Mouse (Mus musculus): ENCODE measurements around the gene Gm28053. TPM values are rescaled to one million over a fixed set of nuclear protein-coding genes. Genes with fewer than 3 reads are reported as not detected.
"Not testable (repeated sequence)": the region's sequence is repeated elsewhere in the genome, so short reads cannot be mapped to it uniquely, and the experiment has no call there.

Gm28053 gene
- polyA plus RNA-seq, 1 experiment from 2014 or later = 1.3 TPM

GRCm38 (mm10) chr6:48679701-48680100 lies 38.7 kb upstream of the Gm28053 start:
- Histone ChIP-seq H3K36me3 (ENCODE audit: control insufficient read depth, insufficient read depth, low read length) (no peaks in the 10 kb centered on the region), H3K27ac (ENCODE audit: low read depth, low read length) (no peak overlapping the region), H3K9ac (ENCODE audit: low read length) (no peak overlapping the region), H3K27me3 (ENCODE audit: control insufficient read depth, insufficient read depth, low read length) (no peaks in the 10 kb centered on the region), H3K9me3 (ENCODE audit: control insufficient read depth, low read length) (no peaks in the 10 kb centered on the region), H3K4me1 (ENCODE audit: control insufficient read depth, insufficient read depth, low read length) (no peaks in the 10 kb centered on the region), H3K4me2 (no peak overlapping the region), H3K4me3 (ENCODE audit: low read depth, low read length) (no peak overlapping the region)
- WGBS = 84% methylated on average over 6 of the region's 6 CpGs
- no peak for ATAC-seq (ENCODE audit: low FRiP score)
- no peak for DNase-seq (ENCODE audit: low spot score, missing footprints)

GRCm38 (mm10) chr6:48680421-48680820 lies 38.0 kb upstream of the Gm28053 start:
- Histone ChIP-seq H3K27ac (ENCODE audit: low read depth, low read length) (no peak overlapping the region), H3K4me3 (ENCODE audit: low read depth, low read length) (no peak overlapping the region), H3K9ac (ENCODE audit: low read length) (no peak overlapping the region), H3K9me3 (ENCODE audit: control insufficient read depth, low read length) (no peaks in the 10 kb centered on the region), H3K36me3 (ENCODE audit: control insufficient read depth, insufficient read depth, low read length) (no peaks in the 10 kb centered on the region), H3K4me2 (no peak overlapping the region), H3K27me3 (ENCODE audit: control insufficient read depth, insufficient read depth, low read length) (no peaks in the 10 kb centered on the region), H3K4me1 (ENCODE audit: control insufficient read depth, insufficient read depth, low read length) (no peaks in the 10 kb centered on the region)
- 80% methylated on average over 5 of the region's 5 CpGs for WGBS
- ATAC-seq (ENCODE audit: low FRiP score) = no peak
- DNase-seq (ENCODE audit: low spot score, missing footprints) = no peak

- Histone ChIP-seq H3K4me3 (ENCODE audit: low read depth, low read length) (no peak overlapping the region), H3K9me3 (ENCODE audit: control insufficient read depth, low read length) (no peaks in the 10 kb centered on the region), H3K27ac (ENCODE audit: low read depth, low read length) (no peak overlapping the region), H3K4me2 (no peak overlapping the region), H3K27me3 (ENCODE audit: control insufficient read depth, insufficient read depth, low read length) (no peaks in the 10 kb centered on the region), H3K4me1 (ENCODE audit: control insufficient read depth, insufficient read depth, low read length) (no peaks in the 10 kb centered on the region), H3K9ac (ENCODE audit: low read length) (no peak overlapping the region), H3K36me3 (ENCODE audit: control insufficient read depth, insufficient read depth, low read length) (no peaks in the 10 kb centered on the region)
- WGBS = 78% methylated on average over 3 of the region's 3 CpGs
- no peak for ATAC-seq (ENCODE audit: low FRiP score)
- no peak for DNase-seq (ENCODE audit: low spot score, missing footprints)
These were observed 36.8 kb upstream of the Gm28053 start for GRCm38 (mm10) chr6:48681472-48682090.

- Histone ChIP-seq H3K9ac (ENCODE audit: low read length) (no peak overlapping the region), H3K4me2 (no peak overlapping the region), H3K27me3 (ENCODE audit: control insufficient read depth, insufficient read depth, low read length) (no peaks in the 10 kb centered on the region), H3K9me3 (ENCODE audit: control insufficient read depth, low read length) (no peaks in the 10 kb centered on the region), H3K4me3 (ENCODE audit: low read depth, low read length) (no peak overlapping the region), H3K4me1 (ENCODE audit: control insufficient read depth, insufficient read depth, low read length) (no peaks in the 10 kb centered on the region), H3K27ac (ENCODE audit: low read depth, low read length) (no peak overlapping the region), H3K36me3 (ENCODE audit: control insufficient read depth, insufficient read depth, low read length) (no peaks in the 10 kb centered on the region)
- WGBS = 86% methylated on average over 4 of the region's 4 CpGs
- no peak for DNase-seq (ENCODE audit: low spot score, missing footprints)
- ATAC-seq (ENCODE audit: low FRiP score) = no peak
These were observed 36.1 kb upstream of the Gm28053 start for GRCm38 (mm10) chr6:48682271-48682670.

GRCm38 (mm10) chr6:48683263-48683821 lies 35.1 kb upstream of the Gm28053 start:
- H3K27me3 ChIP-seq (ENCODE audit: control insufficient read depth, insufficient read depth, low read length); H3K4me2 ChIP-seq; H3K4me1 ChIP-seq (ENCODE audit: control insufficient read depth, insufficient read depth, low read length); ATAC-seq (ENCODE audit: low FRiP score); H3K27ac ChIP-seq (ENCODE audit: low read depth, low read length); H3K9me3 ChIP-seq (ENCODE audit: control insufficient read depth, low read length); DNase-seq (ENCODE audit: low spot score, missing footprints); H3K4me3 ChIP-seq (ENCODE audit: low read depth, low read length); H3K36me3 ChIP-seq (ENCODE audit: control insufficient read depth, insufficient read depth, low read length); H3K9ac ChIP-seq (ENCODE audit: low read length): not testable (repeated sequence)
- WGBS = 93% methylated on average over 3 of the region's 4 CpGs

- Histone ChIP-seq H3K27ac (ENCODE audit: low read depth, low read length) (no peak within 1 kb of the TSS), H3K4me3 (ENCODE audit: low read depth, low read length) (no peak within 1 kb of the TSS), H3K4me1 (ENCODE audit: control insufficient read depth, insufficient read depth, low read length) (no peaks in the 10 kb centered on the region), H3K27me3 (ENCODE audit: control insufficient read depth, insufficient read depth, low read length) (no peaks in the 10 kb centered on the region), H3K9ac (ENCODE audit: low read length) (no peak within 1 kb of the TSS), H3K4me2 (no peak within 1 kb of the TSS), H3K36me3 (ENCODE audit: control insufficient read depth, insufficient read depth, low read length) (no peaks in the 10 kb centered on the region), H3K9me3 (ENCODE audit: control insufficient read depth, low read length) (no peaks in the 10 kb centered on the region)
- DNase-seq (ENCODE audit: low spot score, missing footprints) = no peak
- ATAC-seq (ENCODE audit: low FRiP score) = no peak
- WGBS = 79% methylated on average over 5 of the region's 5 CpGs
These were observed 34.1 kb upstream of the Gm28053 start, which contains the start of gene Gimap4 for GRCm38 (mm10) chr6:48684319-48684718. TSS of gene Gimap4 (plus strand) at chr6:48684549.

GRCm38 (mm10) chr6:48684806-48685205 lies 33.6 kb upstream of the Gm28053 start:
- 45% methylated on average over 4 of the region's 4 CpGs for WGBS
- Histone ChIP-seq H3K27ac (ENCODE audit: low read depth, low read length) (no peak overlapping the region), H3K9ac (ENCODE audit: low read length) (no peak overlapping the region), H3K36me3 (ENCODE audit: control insufficient read depth, insufficient read depth, low read length) (no peaks in the 10 kb centered on the region), H3K4me3 (ENCODE audit: low read depth, low read length) (no peak overlapping the region), H3K4me1 (ENCODE audit: control insufficient read depth, insufficient read depth, low read length) (no peaks in the 10 kb centered on the region), H3K9me3 (ENCODE audit: control insufficient read depth, low read length) (no peaks in the 10 kb centered on the region), H3K4me2 (no peak overlapping the region), H3K27me3 (ENCODE audit: control insufficient read depth, insufficient read depth, low read length) (no peaks in the 10 kb centered on the region)
- no peak for DNase-seq (ENCODE audit: low spot score, missing footprints)
- no peak for ATAC-seq (ENCODE audit: low FRiP score)

GRCm38 (mm10) chr6:48685251-48685650 lies 33.2 kb upstream of the Gm28053 start:
- Histone ChIP-seq H3K36me3 (ENCODE audit: control insufficient read depth, insufficient read depth, low read length) (no peaks in the 10 kb centered on the region), H3K9ac (ENCODE audit: low read length) (no peak overlapping the region), H3K9me3 (ENCODE audit: control insufficient read depth, low read length) (no peaks in the 10 kb centered on the region), H3K27ac (ENCODE audit: low read depth, low read length) (no peak overlapping the region), H3K27me3 (ENCODE audit: control insufficient read depth, insufficient read depth, low read length) (no peaks in the 10 kb centered on the region), H3K4me1 (ENCODE audit: control insufficient read depth, insufficient read depth, low read length) (no peaks in the 10 kb centered on the region), H3K4me2 (no peak overlapping the region), H3K4me3 (ENCODE audit: low read depth, low read length) (no peak overlapping the region)
- ATAC-seq (ENCODE audit: low FRiP score) (no peak), DNase-seq (ENCODE audit: low spot score, missing footprints) (no peak)
- WGBS = 77% methylated on average over 2 of the region's 2 CpGs

GRCm38 (mm10) chr6:48685694-48686665 lies 32.4 kb upstream of the Gm28053 start:
- Histone ChIP-seq H3K4me3 (ENCODE audit: low read depth, low read length) (no peak overlapping the region), H3K4me1 (ENCODE audit: control insufficient read depth, insufficient read depth, low read length) (no peaks in the 10 kb centered on the region), H3K9me3 (ENCODE audit: control insufficient read depth, low read length) (no peaks in the 10 kb centered on the region), H3K27me3 (ENCODE audit: control insufficient read depth, insufficient read depth, low read length) (no peaks in the 10 kb centered on the region), H3K9ac (ENCODE audit: low read length) (no peak overlapping the region), H3K27ac (ENCODE audit: low read depth, low read length) (no peak overlapping the region), H3K36me3 (ENCODE audit: control insufficient read depth, insufficient read depth, low read length) (no peaks in the 10 kb centered on the region), H3K4me2 (no peak overlapping the region)
- 85% methylated on average over 7 of the region's 7 CpGs for WGBS
- no peak for ATAC-seq (ENCODE audit: low FRiP score)
- no peak for DNase-seq (ENCODE audit: low spot score, missing footprints)

All from midbrain, embryonic 11.5 days (tissue).